Mouse (Mus musculus) limb, embryonic 11.5 days (tissue): ENCODE measurements around the gene Nebl. TPM values are rescaled to one million over a fixed set of nuclear protein-coding genes. Genes with fewer than 3 reads are reported as not detected.

ENCODE experiments used
- ATAC-seq: fragments of 200-750 bp; cut with Nextera tagmentation; 2 replicates; pipeline ENCODE4 v1.8.0; 2017; ENCODE audit warnings: low read depth; ENCODE audit not compliant: insufficient number of reproducible peaks, low FRiP score, low TSS enrichment
- DNase-seq: peaks from one replicate; pipeline ENCODE4 v3.0.0-alpha.2; 2015; ENCODE audit warnings: low spot score
- H3K27ac ChIP-seq: fragments of 300-500 bp; sonication (generic); replicated peaks from 2 replicates; pipeline ENCODE4 v1.5.1; 2014; ENCODE audit warnings: low read depth, mild to moderate bottlenecking, low read length
- H3K27me3 ChIP-seq: fragments of 300-500 bp; sonication (generic); 2 replicates; pipeline ENCODE4 v1.6.1; 2014; ENCODE audit warnings: mild to moderate bottlenecking, low read length, mixed read lengths; ENCODE audit not compliant: control insufficient read depth, insufficient read depth
- H3K36me3 ChIP-seq: fragments of 300-500 bp; sonication (generic); 2 replicates; pipeline ENCODE4 v1.6.1; 2014; ENCODE audit warnings: mild to moderate bottlenecking, low read length, moderate library complexity, mixed read lengths; ENCODE audit not compliant: control insufficient read depth, insufficient read depth
- H3K4me1 ChIP-seq: fragments of 300-500 bp; sonication (generic); 2 replicates; pipeline ENCODE4 v1.6.1; 2014; ENCODE audit warnings: low read length, mixed read lengths; ENCODE audit not compliant: control insufficient read depth, insufficient read depth
- H3K4me2 ChIP-seq: fragments of 300-500 bp; sonication (generic); 2 replicates; pipeline ENCODE4 v1.6.1; 2014; ENCODE audit warnings: low read depth, mild to moderate bottlenecking, moderate library complexity; ENCODE audit not compliant: severe bottlenecking
- H3K4me3 ChIP-seq: fragments of 300-500 bp; sonication (generic); 2 replicates; pipeline ENCODE4 v1.5.1; 2014; ENCODE audit warnings: low read depth, low read length
- H3K9ac ChIP-seq: fragments of 300-500 bp; sonication (generic); 2 replicates; pipeline ENCODE4 v1.6.1; 2014; ENCODE audit warnings: mild to moderate bottlenecking, low read length
- H3K9me3 ChIP-seq: fragments of 300-500 bp; sonication (generic); 2 replicates; pipeline ENCODE4 v1.6.1; 2016; ENCODE audit warnings: low read length; ENCODE audit not compliant: control insufficient read depth
- WGBS: fragments of 180-500 bp; shearing (Covaris S2); extraction: QIAGEN DNeasy Blood & Tissue Kit; methylation state at CpG from one replicate; pipeline ENCODE4 v1.1.7; 2014; 5-methylcytosine and 5-hydroxymethylcytosine counted together
- polyA plus RNA-seq: library from polyadenylated mRNA; unstranded; fragments of >200 nt; fragmentation: Nextera tagmentation; extraction: Ambion mirVana; gene quantifications from 2 replicates; pipeline ENCODE4 v1.2.1, GENCODE M21; 2014

Gene Nebl
- polyA plus RNA-seq, 1 experiment from 2014 or later: 4.8 TPM

- Histone ChIP-seq H3K9me3 (no peaks in the 10 kb centered on the region), H3K27me3 (no peaks in the 10 kb centered on the region), H3K27ac (no peak overlapping the region), H3K4me3 (no peak overlapping the region), H3K9ac (no peak overlapping the region), H3K36me3 (no peaks in the 10 kb centered on the region), H3K4me2 (no peak overlapping the region), H3K4me1 (no peaks in the 10 kb centered on the region)
- 32% methylated on average over 2 of the region's 2 CpGs for WGBS
- DNase-seq: no peak
- ATAC-seq: no peak
Observed at GRCm38 (mm10) chr2:17669000-17669399, 62.3 kb downstream of the Nebl start.

DNA sequence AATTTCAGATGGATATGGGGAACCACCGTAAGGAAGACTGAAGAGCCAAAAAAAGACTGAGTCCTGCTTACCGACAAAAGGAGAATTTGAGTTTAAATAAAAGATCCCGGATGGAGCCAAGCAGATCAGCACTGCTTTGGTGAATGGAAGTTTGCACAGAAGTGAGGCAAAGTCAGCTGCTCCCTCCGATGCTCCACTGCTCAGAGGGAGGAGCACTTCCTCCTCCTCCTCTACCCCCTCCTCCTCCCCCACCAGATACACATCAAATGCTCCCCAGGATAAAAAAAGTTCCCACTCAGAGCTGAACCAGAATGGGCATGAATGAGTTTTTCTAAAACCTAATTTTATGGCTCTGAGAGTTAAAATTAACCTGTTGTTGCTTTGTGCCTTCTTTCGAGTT is 73.1 kb downstream of the Nebl start:
- no peak overlapping the region for H3K4me2 ChIP-seq
- H3K36me3 ChIP-seq: no peaks in the 10 kb centered on the region
- no peak overlapping the region for H3K4me3 ChIP-seq
- WGBS: 73% methylated on average over 5 of the region's 5 CpGs
- H3K9me3 ChIP-seq: no peaks in the 10 kb centered on the region
- no peak overlapping the region for H3K9ac ChIP-seq
- H3K27ac ChIP-seq: no peak overlapping the region
- no peaks in the 10 kb centered on the region for H3K4me1 ChIP-seq
- no peak for ATAC-seq
- DNase-seq: no peak
- H3K27me3 ChIP-seq: no peaks in the 10 kb centered on the region

- Histone ChIP-seq H3K4me1 (no peaks in the 10 kb centered on the region), H3K9ac (no peak overlapping the region), H3K27ac (no peak overlapping the region), H3K27me3 (no peaks in the 10 kb centered on the region), H3K36me3 (no peaks in the 10 kb centered on the region), H3K4me2 (no peak overlapping the region), H3K4me3 (no peak overlapping the region), H3K9me3 (no peaks in the 10 kb centered on the region)
- DNase-seq (no peak), ATAC-seq (no peak)
- 70% methylated on average over 10 of the region's 10 CpGs for WGBS
Observed at GRCm38 (mm10) chr2:17650147-17650834, 81.0 kb downstream of the Nebl start.

DNA sequence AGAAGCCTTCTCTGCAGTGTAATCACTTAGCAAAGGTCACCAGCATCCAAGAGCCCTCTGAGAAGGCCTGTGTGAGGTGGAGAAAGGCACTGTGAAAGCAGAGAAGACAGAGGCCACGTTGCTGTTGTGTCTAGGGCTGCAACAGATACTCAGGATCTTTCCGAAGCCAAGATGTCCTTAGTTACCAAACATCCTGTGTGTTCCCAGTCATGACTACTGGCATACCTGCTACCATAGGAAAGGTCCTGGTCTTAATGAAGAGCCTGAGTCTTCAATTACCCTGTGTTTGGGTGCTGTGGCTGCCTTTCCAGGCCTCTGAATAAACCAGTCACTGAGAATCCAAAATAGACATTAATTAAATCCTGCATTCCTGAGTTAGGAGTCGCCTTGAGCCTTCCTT is 81.5 kb downstream of the Nebl start:
- ATAC-seq: no peak

DNA sequence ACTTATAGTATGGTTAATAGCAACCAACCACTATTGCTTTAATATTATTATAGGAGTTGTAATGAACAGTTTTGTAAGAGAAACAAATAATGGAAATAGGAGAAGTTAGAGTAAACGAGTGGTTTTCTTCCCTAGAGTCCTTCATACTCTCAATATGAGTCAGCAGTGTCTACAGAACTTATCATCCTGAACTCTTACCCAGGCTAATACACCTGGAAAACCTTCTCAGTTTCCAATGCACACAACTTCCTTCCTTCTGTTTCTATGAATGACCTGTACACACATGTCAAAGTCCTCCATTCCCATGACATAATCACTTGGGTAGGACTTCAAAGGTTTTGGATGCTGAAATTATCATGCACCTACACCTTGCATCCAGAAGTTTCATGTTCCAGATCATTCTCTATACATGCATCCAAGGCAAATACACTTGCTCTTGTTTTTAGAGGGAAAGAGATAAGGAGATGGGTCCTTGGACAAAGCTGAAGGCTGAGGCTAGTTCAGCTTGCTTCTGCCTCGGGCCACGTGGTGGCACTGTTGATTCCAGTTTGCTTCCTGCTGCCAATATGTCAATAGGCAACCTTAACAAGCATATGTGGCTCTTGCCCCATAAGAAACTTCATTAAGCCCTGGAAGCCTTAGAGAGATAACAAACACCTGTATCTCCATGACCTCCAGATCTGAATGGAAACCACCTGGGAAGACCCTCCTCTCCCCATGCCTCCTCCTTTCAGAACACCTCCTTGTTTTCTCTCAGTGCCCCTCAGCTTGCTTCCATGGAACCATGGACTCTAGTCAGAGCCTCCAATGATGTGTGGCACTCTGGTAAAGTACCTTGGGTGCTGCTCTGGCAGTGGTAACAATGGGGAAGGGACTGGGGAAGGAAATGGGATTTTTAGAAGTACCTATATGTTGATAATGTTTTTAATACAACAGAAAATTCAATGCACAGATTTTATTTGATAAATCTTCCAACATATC is 86.7 kb downstream of the Nebl start:
- Histone ChIP-seq H3K4me3 (no peak overlapping the region), H3K36me3 (no peaks in the 10 kb centered on the region), H3K4me1 (no peaks in the 10 kb centered on the region), H3K9me3 (no peaks in the 10 kb centered on the region; the same call in 1 of the 2 replicates), H3K27me3 (no peaks in the 10 kb centered on the region), H3K27ac (no peak overlapping the region), H3K9ac (no peak overlapping the region), H3K4me2 (no peak overlapping the region)
- no peak for ATAC-seq
- peak; percentile 60 for DNase-seq
- WGBS: 31% methylated on average over 3 of the region's 3 CpGs

More for the DNA sequence above, 81.5 kb downstream of the Nebl start:
- 53% methylated on average over 3 of the region's 3 CpGs for WGBS
- no peak overlapping the region for H3K4me3 ChIP-seq
- no peak for DNase-seq
- no peak overlapping the region for H3K9ac ChIP-seq
- no peaks in the 10 kb centered on the region for H3K36me3 ChIP-seq
- no peak overlapping the region for H3K27ac ChIP-seq
- H3K4me1 ChIP-seq: no peaks in the 10 kb centered on the region
- H3K4me2 ChIP-seq: no peak overlapping the region
- H3K27me3 ChIP-seq: no peaks in the 10 kb centered on the region
- no peaks in the 10 kb centered on the region for H3K9me3 ChIP-seq

DNA sequence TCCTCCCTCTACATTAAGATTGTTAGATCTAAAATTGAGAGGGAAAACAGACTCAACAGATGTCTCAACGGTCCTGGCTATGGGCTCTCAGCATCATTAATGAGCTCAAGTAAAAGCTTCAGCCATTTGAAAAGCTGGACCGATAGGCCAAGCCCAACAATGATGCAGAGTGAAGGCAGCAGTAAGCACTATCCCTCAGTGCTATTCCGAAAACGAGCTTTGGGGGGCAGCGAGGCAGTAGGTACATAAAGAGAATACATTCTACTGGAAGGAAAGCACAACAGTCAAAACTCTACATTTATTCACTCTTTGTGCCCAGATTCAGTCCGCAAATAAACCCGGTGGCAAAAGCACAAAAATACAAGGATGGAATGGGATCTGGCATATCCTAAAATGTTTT is 87.4 kb downstream of the Nebl start:
- Histone ChIP-seq H3K36me3 (no peaks in the 10 kb centered on the region), H3K27ac (no peak overlapping the region), H3K4me1 (no peaks in the 10 kb centered on the region), H3K27me3 (no peaks in the 10 kb centered on the region), H3K4me2 (no peak overlapping the region), H3K4me3 (no peak overlapping the region), H3K9me3 (no peaks in the 10 kb centered on the region; the same call in 1 of the 2 replicates), H3K9ac (no peak overlapping the region)
- WGBS: 58% methylated on average over 7 of the region's 7 CpGs
- peak; percentile 28 for DNase-seq
- ATAC-seq: no peak

DNA sequence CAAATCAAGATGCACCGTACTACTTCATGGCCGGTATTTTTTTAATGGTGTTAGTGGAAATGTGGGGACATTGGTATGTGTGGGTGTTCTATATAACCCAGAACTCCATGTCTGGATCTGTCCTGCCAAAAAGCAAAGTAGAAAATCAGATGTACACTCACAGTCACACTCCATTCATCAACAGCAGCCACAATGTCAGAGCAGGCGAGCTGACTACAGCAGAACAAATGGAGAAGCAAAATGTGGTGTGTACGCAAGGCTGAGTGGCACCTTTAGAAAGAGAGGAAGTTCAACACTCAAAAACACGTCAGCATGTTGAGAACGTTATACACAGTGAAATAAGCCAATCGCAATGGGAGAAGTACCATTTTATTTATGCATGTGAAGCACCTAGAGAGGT is 88.5 kb downstream of the Nebl start:
- ATAC-seq: no peak
- no peaks in the 10 kb centered on the region for H3K36me3 ChIP-seq
- H3K27ac ChIP-seq: no peak overlapping the region
- H3K27me3 ChIP-seq: no peaks in the 10 kb centered on the region
- no peak overlapping the region for H3K4me2 ChIP-seq
- H3K4me1 ChIP-seq: 0 out of 2 replicates have a peak, but pooled peaks cover 2% of the 10 kb centered on the region
- WGBS: 85% methylated on average over 7 of the region's 7 CpGs
- no peak for DNase-seq
- H3K9me3 ChIP-seq: no peaks in the 10 kb centered on the region; the same call in 1 of the 2 replicates
- no peak overlapping the region for H3K9ac ChIP-seq
- no peak overlapping the region for H3K4me3 ChIP-seq

GRCm38 (mm10) chr2:17640861-17641260 is 90.4 kb downstream of the Nebl start:
- no peak overlapping the region for H3K9ac ChIP-seq
- no peak overlapping the region for H3K27ac ChIP-seq
- H3K4me1 ChIP-seq: 0 out of 2 replicates have a peak, but pooled peaks cover 2% of the 10 kb centered on the region
- H3K27me3 ChIP-seq: no peaks in the 10 kb centered on the region
- no peaks in the 10 kb centered on the region; the same call in 1 of the 2 replicates for H3K9me3 ChIP-seq
- no peak for ATAC-seq
- no peak overlapping the region for H3K4me2 ChIP-seq
- 91% methylated on average over 4 of the region's 4 CpGs for WGBS
- no peaks in the 10 kb centered on the region for H3K36me3 ChIP-seq
- no peak for DNase-seq
- no peak overlapping the region for H3K4me3 ChIP-seq
